18 mouse cellular contexts compared by ENCODE assay signal in genomic region chr1:170506309-170506708, GRCm38 (mm10).
DNase-seq lines count a peak whose midpoint lies in the region; ATAC-seq and TF ChIP-seq lines count a peak whose summit lies in the region.
"Had no signal": no experiment of that assay in that cellular context is flagged by ENCODE, and none has a peak within 500 bp of the region (broad histone marks: within the 10 kb centered on the region; RNA-seq: fewer than 3 reads in every experiment).

No protein-coding gene starts in this region.

- H3K4me1 ChIP-seq in cerebellum, adult 2 months (ENCODE audit: control insufficient read depth, insufficient read depth, low read length) = peaks cover 10% of the 10 kb centered on the region

- WGBS in cerebellum, adult 2 months = 9% methylated on average over 6 of the region's 6 CpGs

- H3K4me3 ChIP-seq in layer of hippocampus, adult 2 months = no peak overlapping the region
- H3K4me3 ChIP-seq in cerebellum, adult 2 months (replicated peaks; ENCODE audit: insufficient read depth, low read depth, low read length) = no peak overlapping the region
- H3K4me3 ChIP-seq: forebrain, embryonic 10.5 days; liver, embryonic 15.5 days; neural tube, embryonic 13.5 days had no signal

- peak overlapping the region; percentile 9; the same call in 1 of the 2 replicates for H3K27ac ChIP-seq in layer of hippocampus, adult 2 months
- H3K27ac ChIP-seq in cerebellum, adult 2 months (ENCODE audit: insufficient read depth, low read length) = no peak overlapping the region
- H3K27ac ChIP-seq: forebrain, embryonic 10.5 days; kidney, postnatal 0 days; liver, embryonic 15.5 days; neural tube, embryonic 13.5 days had no signal

- no peak for DNase-seq in cerebellum, postnatal 4 days (ENCODE audit: low spot score in 2 of 2)
- DNase-seq in layer of hippocampus, adult 2 months (ENCODE audit: low spot score in 2 of 2) = no peak
- no peak for DNase-seq in layer of hippocampus, adult 11-12 months (ENCODE audit: low spot score)
- peak; percentile 44 to 69 for DNase-seq in cerebellum, adult 2 months
- DNase-seq in left cerebral cortex, postnatal 25 days (ENCODE audit: low spot score in 2 of 2) = peak; percentile 36 to 91
- DNase-seq in thymus, postnatal 25 days = no peak
- no peak for DNase-seq in lung, postnatal 10 days
- DNase-seq: adrenal gland, adult 8-10 months; gastrocnemius, postnatal 36 days; kidney, adult 18-20 months; midbrain, embryonic 14.5 days; thymus, postnatal 36 days had no signal

- TF ChIP-seq CTCF in layer of hippocampus, adult 2 months (conservative IDR thresholded peaks at IDR 0.05) = no peak
- TF ChIP-seq CTCF in cerebellum, adult 2 months (IDR thresholded peaks at IDR 0.05; ENCODE audit: borderline replicate concordance, insufficient read depth, low read depth, low read length) = no peak

- TF ChIP-seq POLR2A in cerebellum, adult 2 months (IDR thresholded peaks at IDR 0.05; ENCODE audit: borderline replicate concordance, insufficient read depth, low read length) = no peak

- no peaks in the 10 kb centered on the region for H3K27me3 ChIP-seq in cerebellum, adult 2 months (ENCODE audit: control insufficient read depth, insufficient read depth, low read length)
- H3K27me3 ChIP-seq: liver, embryonic 15.5 days; neural tube, embryonic 13.5 days; Patski had no signal

- ATAC-seq in cerebellum, adult (ENCODE audit: insufficient number of reproducible peaks, low FRiP score, low TSS enrichment) = peak; percentile 64
- ATAC-seq: Patski had no signal

- intact Hi-C loops in left cerebral cortex, postnatal 25 days (cut with DNase I) = loop anchor here (5.0 kb wide), 4 partner anchors 51 to 209 kb away; partner anchors contain the start of gene Nos1ap

Comparison
In these comparisons a context has a peak if more than half of its experiments do, and no peak if none do; other contexts are left out.
1. DNase-seq: peak in cerebellum, adult 2 months (2 of 2) and left cerebral cortex, postnatal 25 days (2 of 2); none in cerebellum, postnatal 4 days (0 of 2), layer of hippocampus, adult 2 months (0 of 2), layer of hippocampus, adult 11-12 months (single experiment), thymus, postnatal 25 days (single experiment) and lung, postnatal 10 days (single experiment).